Mouse (Mus musculus) small intestine, adult 2 months (tissue): ENCODE results near the gene Gpc6. TPM values are rescaled to one million over a fixed set of nuclear protein-coding genes. Genes with fewer than 3 reads are reported as not detected.

Experiments used
- H3K27ac ChIP-seq: fragments of 200-500 bp; 2 replicates; pipeline ENCODE4 v1.5.1; 2012; ENCODE audit warnings: low read depth, low read length, control low read depth, inconsistent platforms; ENCODE audit not compliant: insufficient read depth
- H3K27me3 ChIP-seq: fragments of 200-500 bp; 2 replicates; pipeline ENCODE4 v1.6.1; 2012; ENCODE audit warnings: mild to moderate bottlenecking, moderate library complexity, low read length, inconsistent platforms; ENCODE audit not compliant: control insufficient read depth, insufficient read depth
- H3K36me3 ChIP-seq: fragments of 200-500 bp; 2 replicates; pipeline ENCODE4 v1.6.1; 2012; ENCODE audit warnings: mild to moderate bottlenecking, low read length, control low read depth, inconsistent platforms; ENCODE audit not compliant: control insufficient read depth, insufficient read depth
- H3K4me1 ChIP-seq: fragments of 200-500 bp; 2 replicates; pipeline ENCODE4 v1.6.1; 2012; ENCODE audit warnings: low read length, inconsistent platforms, mixed read lengths; ENCODE audit not compliant: control insufficient read depth, insufficient read depth, insufficient read length
- H3K4me3 ChIP-seq: fragments of 200-500 bp; 2 replicates; pipeline ENCODE4 v1.5.1; 2012; ENCODE audit warnings: low read depth, mild to moderate bottlenecking, control low read depth, inconsistent platforms, low read length, moderate library complexity
- CTCF ChIP-seq: fragments of 200-500 bp; IDR thresholded peaks from 2 replicates; pipeline ENCODE4 v1.5.1; 2012; ENCODE audit warnings: low read depth, mild to moderate bottlenecking, control low read depth, inconsistent platforms, low read length, moderate library complexity, mixed read lengths; ENCODE audit not compliant: insufficient replicate concordance, insufficient read length; ENCODE audit errors: extremely low read depth
- POLR2A ChIP-seq: fragments of 200-500 bp; IDR thresholded peaks from 2 replicates; pipeline ENCODE4 v1.6.1; 2012; ENCODE audit warnings: low read depth, mild to moderate bottlenecking, control low read depth, inconsistent platforms, low read length, moderate library complexity
- WGBS: fragments of 180-500 bp; shearing (Covaris S2); methylation state at CpG from one replicate; pipeline ENCODE4 v1.1.7; 2018; 5-methylcytosine and 5-hydroxymethylcytosine counted together
- polyA plus RNA-seq: library from polyadenylated mRNA; depleted of rRNA; stranded (reverse); fragments of >200 nt; gene quantifications from 2 replicates; pipeline ENCODE4 v1.2.3, GENCODE M21; 2012

The Gpc6 gene
- polyA plus RNA-seq, 1 experiment = 0.81 TPM

GRCm38 (mm10) chr14:116987341-116987740 lies 62.2 kb downstream of the Gpc6 start:
- Histone ChIP-seq H3K27me3 (no peaks in the 10 kb centered on the region), H3K4me1 (no peaks in the 10 kb centered on the region), H3K4me3 (no peak overlapping the region), H3K36me3 (no peaks in the 10 kb centered on the region), H3K27ac (no peak overlapping the region)
- TF ChIP-seq POLR2A (no peak), CTCF (no peak)
- 86% methylated on average over 3 of the region's 3 CpGs for WGBS

GRCm38 (mm10) chr14:117000376-117000775 lies 75.3 kb downstream of the Gpc6 start:
- Histone ChIP-seq H3K4me3 (no peak overlapping the region), H3K27me3 (no peaks in the 10 kb centered on the region), H3K27ac (no peak overlapping the region), H3K4me1 (no peaks in the 10 kb centered on the region), H3K36me3 (no peaks in the 10 kb centered on the region)
- 75% methylated on average over 1 of the region's 1 CpGs for WGBS
- TF ChIP-seq POLR2A (no peak), CTCF (no peak)

- Histone ChIP-seq H3K27ac (no peak overlapping the region), H3K4me1 (no peaks in the 10 kb centered on the region), H3K4me3 (no peak overlapping the region), H3K27me3 (no peaks in the 10 kb centered on the region), H3K36me3 (no peaks in the 10 kb centered on the region)
- 74% methylated on average over 8 of the region's 8 CpGs for WGBS
- TF ChIP-seq CTCF = no peak
- TF ChIP-seq POLR2A = no peak
Measured at GRCm38 (mm10) chr14:117002313-117002712, 77.2 kb downstream of the Gpc6 start.

GRCm38 (mm10) chr14:117008781-117009180 lies 83.7 kb downstream of the Gpc6 start:
- Histone ChIP-seq H3K36me3 (no peaks in the 10 kb centered on the region), H3K27me3 (no peaks in the 10 kb centered on the region), H3K4me3 (no peak overlapping the region), H3K4me1 (no peaks in the 10 kb centered on the region), H3K27ac (no peak overlapping the region)
- TF ChIP-seq CTCF (no peak), POLR2A (no peak)
- 82% methylated on average over 3 of the region's 3 CpGs for WGBS

- Histone ChIP-seq H3K4me1 (no peaks in the 10 kb centered on the region), H3K27ac (no peak overlapping the region), H3K27me3 (no peaks in the 10 kb centered on the region), H3K36me3 (no peaks in the 10 kb centered on the region), H3K4me3 (no peak overlapping the region)
- 49% methylated on average over 1 of the region's 1 CpGs for WGBS
- TF ChIP-seq POLR2A = no peak
- no peak for TF ChIP-seq CTCF
Measured at GRCm38 (mm10) chr14:117012969-117013368, 87.9 kb downstream of the Gpc6 start.

- Histone ChIP-seq H3K27me3 (no peaks in the 10 kb centered on the region), H3K4me1 (no peaks in the 10 kb centered on the region), H3K4me3 (no peak overlapping the region), H3K36me3 (no peaks in the 10 kb centered on the region), H3K27ac (no peak overlapping the region)
- 76% methylated on average over 3 of the region's 3 CpGs for WGBS
- no peak for TF ChIP-seq CTCF
- no peak for TF ChIP-seq POLR2A
Measured at GRCm38 (mm10) chr14:117013554-117014117, 88.5 kb downstream of the Gpc6 start.

GRCm38 (mm10) chr14:117015333-117015922 lies 90.3 kb downstream of the Gpc6 start:
- no peaks in the 10 kb centered on the region for H3K4me1 ChIP-seq
- WGBS = 72% methylated on average over 4 of the region's 4 CpGs
- TF ChIP-seq POLR2A (no peak), CTCF (no peak)

More at GRCm38 (mm10) chr14:117015333-117015922, 90.3 kb downstream of the Gpc6 start:
- Histone ChIP-seq H3K27ac (no peak overlapping the region), H3K4me3 (no peak overlapping the region), H3K36me3 (no peaks in the 10 kb centered on the region), H3K27me3 (no peaks in the 10 kb centered on the region)
